Mouse (Mus musculus) heart, postnatal 0 days (tissue): ENCODE measurements around the gene Dyrk1a.

ENCODE experiments used
- CTCF ChIP-seq: IDR thresholded peaks from 2 replicates; pipeline ENCODE4 v1.5.1; 2016; ENCODE audit warnings: antibody characterized with exemption, control low read depth, low read depth
- EP300 ChIP-seq: IDR thresholded peaks from 2 replicates; pipeline ENCODE4 v1.6.1; 2016; ENCODE audit warnings: antibody characterized with exemption, low read depth

DNA sequence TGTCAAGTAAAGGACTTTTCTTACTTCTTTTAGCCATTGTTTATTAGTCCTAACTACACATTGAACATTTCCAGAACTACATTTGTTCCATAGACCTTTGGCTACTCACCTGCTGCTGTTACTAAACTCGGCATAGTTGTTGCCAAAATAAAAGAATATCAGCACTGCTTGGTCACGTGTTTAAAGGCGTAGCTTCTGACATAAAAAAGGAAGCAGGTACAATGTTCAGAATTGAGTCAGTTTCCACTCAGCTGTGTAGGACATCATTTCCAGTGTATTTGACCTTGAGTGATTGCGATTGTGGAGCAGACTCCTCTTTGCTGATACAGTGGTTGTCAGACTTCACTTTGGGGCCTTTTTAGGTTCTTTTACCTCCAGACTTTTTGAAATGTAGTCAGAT lies 97.7 kb downstream of the Dyrk1a start:
- TF ChIP-seq CTCF: no peak
- no peak for TF ChIP-seq EP300
